ENCODE assay signal across 13 mouse cellular contexts in the genomic region with DNA sequence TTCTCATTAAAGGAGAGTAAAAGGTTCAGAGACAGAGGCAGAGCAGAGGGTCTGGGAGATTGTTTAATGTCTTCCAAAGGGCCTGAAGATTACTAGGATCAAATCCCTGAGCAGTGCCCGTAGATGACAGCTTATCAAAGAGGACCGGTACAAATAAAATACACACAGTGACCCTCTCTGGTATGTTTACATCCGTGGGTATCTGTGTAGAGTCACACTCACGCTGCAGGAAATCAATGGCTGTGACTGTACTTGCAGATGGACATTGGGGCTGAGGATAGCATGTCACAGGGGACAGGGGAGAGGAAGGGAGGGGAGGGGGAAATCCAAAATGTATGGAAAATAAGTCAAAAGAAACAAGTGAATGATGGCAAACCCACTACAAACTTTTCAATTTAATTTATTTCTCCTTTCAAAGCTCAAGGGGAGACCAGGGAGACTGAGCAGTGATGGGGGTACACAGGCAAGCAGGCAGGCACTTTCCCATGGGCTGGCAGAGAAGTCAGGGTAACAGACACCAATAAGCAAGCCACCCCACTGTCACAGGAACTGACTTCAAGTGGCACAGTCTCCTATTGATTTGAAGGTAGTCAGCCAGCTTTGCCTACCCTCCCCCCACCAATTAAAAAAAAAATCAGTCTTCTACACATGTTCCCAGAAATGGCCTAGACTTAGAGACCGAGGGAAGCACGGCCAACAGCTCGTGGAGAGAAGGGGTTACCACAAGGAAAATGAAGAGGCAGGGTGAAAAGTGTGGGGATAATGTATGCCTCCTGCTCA.
DNase-seq lines count a peak whose midpoint lies in the region; ATAC-seq lines count a peak whose summit lies in the region.
"Had no signal": no experiment of that assay in that cellular context is flagged by ENCODE, and none has a peak within 500 bp of the region (broad histone marks: within the 10 kb centered on the region; RNA-seq: fewer than 3 reads in every experiment).

No protein-coding gene starts in this region.

- H3K4me2 ChIP-seq in forebrain, embryonic 16.5 days (ENCODE audit: low read length), result no peak overlapping the region
- no peak overlapping the region for H3K4me2 ChIP-seq in kidney, embryonic 15.5 days
- H3K4me2 ChIP-seq in midbrain, embryonic 14.5 days (ENCODE audit: low read length), result peak overlapping the region; percentile 16
- H3K4me2 ChIP-seq: limb, embryonic 15.5 days; neural tube, embryonic 12.5 days had no signal

- peak overlapping the region; percentile 51; the same call in 1 of the 2 replicates for H3K27ac ChIP-seq in forebrain, embryonic 10.5 days
- no peak overlapping the region for H3K27ac ChIP-seq in forebrain, embryonic 16.5 days (ENCODE audit: low read length)
- H3K27ac ChIP-seq in kidney, embryonic 15.5 days, result 0 out of 2 replicates have a peak overlapping the region, but pooled peaks have one; percentile 20
- peak overlapping the region; percentile 75 for H3K27ac ChIP-seq in midbrain, embryonic 14.5 days (replicated peaks; ENCODE audit: low read depth, low read length)
- H3K27ac ChIP-seq: kidney, postnatal 0 days; limb, embryonic 15.5 days; neural tube, embryonic 12.5 days had no signal

- 78% methylated on average over 7 of the region's 7 CpGs for WGBS in forebrain, embryonic 10.5 days
- 39% methylated on average over 7 of the region's 7 CpGs for WGBS in forebrain, embryonic 16.5 days
- 59% methylated on average over 7 of the region's 7 CpGs for WGBS in kidney, embryonic 15.5 days
- WGBS in midbrain, embryonic 14.5 days, result 31% methylated on average over 7 of the region's 7 CpGs

- H3K36me3 ChIP-seq in forebrain, embryonic 10.5 days (replicated peaks), result peaks cover 14% of the 10 kb centered on the region
- H3K36me3 ChIP-seq in forebrain, embryonic 16.5 days (ENCODE audit: control insufficient read depth, insufficient read depth), result no peaks in the 10 kb centered on the region
- 0 out of 2 replicates have a peak, but pooled peaks cover 7% of the 10 kb centered on the region for H3K36me3 ChIP-seq in kidney, embryonic 15.5 days
- no peaks in the 10 kb centered on the region for H3K36me3 ChIP-seq in midbrain, embryonic 14.5 days (ENCODE audit: control insufficient read depth, insufficient read depth, low read length)
- H3K36me3 ChIP-seq: limb, embryonic 15.5 days; neural tube, embryonic 12.5 days had no signal

- H3K4me1 ChIP-seq in forebrain, embryonic 10.5 days, result peaks cover 74% of the 10 kb centered on the region
- peaks cover 63% of the 10 kb centered on the region for H3K4me1 ChIP-seq in forebrain, embryonic 16.5 days (replicated peaks; ENCODE audit: control insufficient read depth, insufficient read depth, low read length)
- peaks cover 63% of the 10 kb centered on the region for H3K4me1 ChIP-seq in kidney, embryonic 15.5 days
- H3K4me1 ChIP-seq in midbrain, embryonic 14.5 days (ENCODE audit: control insufficient read depth, insufficient read depth, low read length), result peaks cover 58% of the 10 kb centered on the region

- no peak for ATAC-seq in forebrain, embryonic 16.5 days
- ATAC-seq in kidney, embryonic 15.5 days (replicated peaks; ENCODE audit: low FRiP score), result no peak
- ATAC-seq in midbrain, embryonic 14.5 days (ENCODE audit: low FRiP score, low TSS enrichment), result no peak

- no peak for DNase-seq in forebrain, embryonic 10.5 days (ENCODE audit: extremely low spot score, low spot score)
- DNase-seq in kidney, adult 8-10 months, result no peak
- peak; percentile 29 for DNase-seq in forelimb bud, embryonic 11.5 days (ENCODE audit: low read depth, low spot score)
- DNase-seq in midbrain, embryonic 14.5 days, result no peak
- DNase-seq in left cerebral cortex, adult 8-10 months (ENCODE audit: low spot score in 2 of 2), result no peak
- no peak for DNase-seq in thymus, postnatal 14 days
- DNase-seq: cerebellum, adult 9-10 months; thymus, adult 2 months had no signal

- no peak overlapping the region for H3K9ac ChIP-seq in forebrain, embryonic 16.5 days (replicated peaks; ENCODE audit: low read depth, low read length)
- no peak overlapping the region for H3K9ac ChIP-seq in kidney, embryonic 15.5 days
- H3K9ac ChIP-seq in midbrain, embryonic 14.5 days (replicated peaks; ENCODE audit: low read length), result no peak overlapping the region; the same call in 1 of the 2 replicates
- H3K9ac ChIP-seq: limb, embryonic 15.5 days; neural tube, embryonic 12.5 days had no signal

- H3K4me3 ChIP-seq in forebrain, embryonic 10.5 days, result no peak overlapping the region
- no peak overlapping the region for H3K4me3 ChIP-seq in forebrain, embryonic 16.5 days (replicated peaks; ENCODE audit: low read length)
- H3K4me3 ChIP-seq in kidney, embryonic 15.5 days (replicated peaks), result no peak overlapping the region
- no peak overlapping the region for H3K4me3 ChIP-seq in midbrain, embryonic 14.5 days (replicated peaks; ENCODE audit: low read depth, low read length)
- H3K4me3 ChIP-seq: limb, embryonic 15.5 days; neural tube, embryonic 12.5 days had no signal

- no peaks in the 10 kb centered on the region for H3K27me3 ChIP-seq in forebrain, embryonic 10.5 days (ENCODE audit: poor library complexity, severe bottlenecking)
- H3K27me3 ChIP-seq in forebrain, embryonic 16.5 days (replicated peaks; ENCODE audit: control insufficient read depth, insufficient read depth, low read length), result no peaks in the 10 kb centered on the region
- H3K27me3 ChIP-seq in kidney, embryonic 15.5 days, result no peaks in the 10 kb centered on the region
- H3K27me3 ChIP-seq in midbrain, embryonic 14.5 days (ENCODE audit: control insufficient read depth, insufficient read depth, low read length), result no peaks in the 10 kb centered on the region
- H3K27me3 ChIP-seq: limb, embryonic 15.5 days; neural tube, embryonic 12.5 days had no signal

- no peaks in the 10 kb centered on the region for H3K9me3 ChIP-seq in forebrain, embryonic 10.5 days
- no peaks in the 10 kb centered on the region for H3K9me3 ChIP-seq in forebrain, embryonic 16.5 days (ENCODE audit: control insufficient read depth, low read length)
- no peaks in the 10 kb centered on the region for H3K9me3 ChIP-seq in kidney, embryonic 15.5 days (replicated peaks)
- H3K9me3 ChIP-seq in midbrain, embryonic 14.5 days (ENCODE audit: control insufficient read depth, low read length), result no peaks in the 10 kb centered on the region
- H3K9me3 ChIP-seq: limb, embryonic 15.5 days; neural tube, embryonic 12.5 days had no signal
